Comparison of ENCODE assay signal across 15 mouse cellular contexts in the genomic region with DNA sequence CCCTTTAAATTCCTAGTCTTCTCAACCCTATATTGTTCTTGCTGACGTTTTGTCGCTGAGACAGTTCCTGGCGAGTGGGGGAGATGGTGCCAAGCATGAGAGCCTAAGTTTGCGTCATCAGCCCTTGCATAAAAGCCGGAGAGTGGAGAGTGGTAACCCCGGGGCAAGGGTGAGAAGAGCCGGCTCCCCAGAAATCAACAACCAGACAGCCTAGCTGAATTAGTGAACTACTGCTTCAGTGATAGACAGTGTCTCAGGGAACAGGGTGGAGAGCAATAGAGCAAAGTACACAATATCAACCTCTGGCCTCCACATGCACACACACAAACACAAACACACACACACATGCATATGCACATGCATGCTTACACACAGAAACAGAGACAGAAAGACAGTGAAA.
"Had no signal": no experiment of that assay in that cellular context is flagged by ENCODE, and none has a peak within 500 bp of the region (broad histone marks: within the 10 kb centered on the region; RNA-seq: fewer than 3 reads in every experiment).

No protein-coding gene starts in this region.

- H3K4me3 ChIP-seq: left cerebral cortex, adult 2 months; liver, embryonic 13.5 days; neural tube, embryonic 12.5 days; neural tube, embryonic 15.5 days had no signal

- H3K9ac ChIP-seq: liver, embryonic 13.5 days; neural tube, embryonic 12.5 days; neural tube, embryonic 15.5 days had no signal

- DNase-seq: layer of hippocampus, postnatal 36 days; liver, embryonic 13.5 days; lung, adult 2 months; lung, postnatal 14 days; lung, postnatal 4 days; midbrain, embryonic 14.5 days; right cerebral cortex, adult 18-20 months; right cerebral cortex, postnatal 25 days; thymus, adult 18-20 months; thymus, postnatal 36 days had no signal

- H3K9me3 ChIP-seq: liver, embryonic 13.5 days; neural tube, embryonic 12.5 days; neural tube, embryonic 15.5 days had no signal

- H3K27ac ChIP-seq: kidney, postnatal 0 days; left cerebral cortex, adult 2 months; liver, embryonic 13.5 days; neural tube, embryonic 12.5 days; neural tube, embryonic 15.5 days had no signal

- H3K4me1 ChIP-seq: neural tube, embryonic 12.5 days; neural tube, embryonic 15.5 days had no signal

- H3K27me3 ChIP-seq: liver, embryonic 13.5 days; neural tube, embryonic 12.5 days; neural tube, embryonic 15.5 days had no signal

- H3K4me2 ChIP-seq: liver, embryonic 13.5 days; midbrain, embryonic 11.5 days; neural tube, embryonic 12.5 days; neural tube, embryonic 15.5 days had no signal

- H3K36me3 ChIP-seq: liver, embryonic 13.5 days; neural tube, embryonic 12.5 days; neural tube, embryonic 15.5 days had no signal
